Mouse (Mus musculus) cortical plate, adult 2 months (tissue): ENCODE data around the gene Olfr213.

Source experiments
- CTCF ChIP-seq: fragments of 200-500 bp; IDR thresholded peaks from 2 replicates; pipeline ENCODE4 v1.5.1; 2011; ENCODE audit warnings: mild to moderate bottlenecking, control low read depth, low read length; ENCODE audit not compliant: insufficient read depth; ENCODE audit errors: extremely low read depth
- POLR2A ChIP-seq: fragments of 200-500 bp; IDR thresholded peaks from 2 replicates; pipeline ENCODE4 v1.6.1; 2011; ENCODE audit warnings: mild to moderate bottlenecking, low read length, control low read depth; ENCODE audit not compliant: insufficient read depth; ENCODE audit errors: extremely low read depth

- no peak for TF ChIP-seq CTCF
- no peak for TF ChIP-seq POLR2A
Observed at GRCm38 (mm10) chr6:116538156-116538555, at the start of gene Olfr213.
